Mouse (Mus musculus) myocyte (in vitro differentiated cells): ENCODE data around the gene Olfr1396. TPM values are rescaled to one million over a fixed set of nuclear protein-coding genes. Genes with fewer than 3 reads are reported as not detected.

ENCODE experiments used
- H3K27me3 ChIP-seq: one replicate; pipeline ENCODE4 v1.6.1; 2011; ENCODE audit not compliant: control insufficient read depth, insufficient read depth, insufficient read length
- H3K36me3 ChIP-seq: one replicate; pipeline ENCODE4 v1.6.1; 2011; ENCODE audit not compliant: control insufficient read depth, insufficient read depth
- H3K4me2 ChIP-seq: one replicate; pipeline ENCODE4 v1.6.1; 2011; ENCODE audit warnings: low read depth, control low read depth
- H3K4me3 ChIP-seq: one replicate; pipeline ENCODE4 v1.5.1; 2011; ENCODE audit warnings: mild to moderate bottlenecking, control low read depth, moderate library complexity
- H3K79me2 ChIP-seq: one replicate; pipeline ENCODE4 v1.6.1; 2011; ENCODE audit not compliant: control insufficient read depth, insufficient read depth
- H3ac ChIP-seq: one replicate; pipeline ENCODE4 v1.6.1; 2011; ENCODE audit not compliant: control insufficient read depth, insufficient read length
- CEBPB ChIP-seq: IDR thresholded peaks from 2 replicates; pipeline ENCODE4 v1.6.1; 2011; ENCODE audit warnings: mild to moderate bottlenecking, moderate library complexity; ENCODE audit not compliant: poor library complexity, insufficient read depth, severe bottlenecking
- E2F4 ChIP-seq: IDR thresholded peaks from one replicate; pipeline ENCODE4 v1.6.1; 2011; ENCODE audit warnings: mild to moderate bottlenecking, control low read depth, moderate library complexity; ENCODE audit not compliant: insufficient read depth
- MAX ChIP-seq: IDR thresholded peaks from one replicate; pipeline ENCODE4 v1.6.1; 2011; ENCODE audit warnings: low read depth, mild to moderate bottlenecking, control low read depth
- MYOD1 ChIP-seq, 3 experiments: IDR thresholded peaks; one replicate each; pipeline ENCODE4 v1.6.1; 2011; ENCODE audit warnings: control low read depth in 2 of 3, low read depth in 2 of 3, mild to moderate bottlenecking in 2 of 3, moderate library complexity in 1 of 3; ENCODE audit not compliant: insufficient read length in 2 of 3, control insufficient read depth in 1 of 3
- MYOG ChIP-seq, 3 experiments: IDR thresholded peaks; one replicate each; pipeline ENCODE4 v1.6.1; 2011; ENCODE audit warnings: control low read depth in 2 of 3, low read depth in 2 of 3, mild to moderate bottlenecking in 2 of 3; ENCODE audit not compliant: insufficient read length in 2 of 3, control insufficient read depth in 1 of 3, insufficient read depth in 1 of 3
- POLR2A ChIP-seq: IDR thresholded peaks from one replicate; pipeline ENCODE4 v1.6.1; 2011; ENCODE audit warnings: low read depth, mild to moderate bottlenecking, control low read depth, moderate library complexity; ENCODE audit not compliant: insufficient read length
- POLR2AphosphoS2 ChIP-seq: IDR thresholded peaks from one replicate; pipeline ENCODE4 v1.6.1; 2011; ENCODE audit warnings: low read depth, control low read depth; ENCODE audit not compliant: insufficient read length
- REST ChIP-seq: IDR thresholded peaks from one replicate; pipeline ENCODE4 v1.6.1; 2011; ENCODE audit warnings: mild to moderate bottlenecking, control low read depth, moderate library complexity; ENCODE audit not compliant: insufficient read depth, insufficient read length
- SRF ChIP-seq: IDR thresholded peaks from one replicate; pipeline ENCODE4 v1.6.1; 2011; ENCODE audit warnings: low read depth; ENCODE audit not compliant: control insufficient read depth, insufficient read length
- TCF12 ChIP-seq: IDR thresholded peaks from one replicate; pipeline ENCODE4 v1.6.1; 2011; ENCODE audit warnings: mild to moderate bottlenecking, control low read depth; ENCODE audit not compliant: poor library complexity, insufficient read depth, severe bottlenecking
- TCF3 ChIP-seq: IDR thresholded peaks from one replicate; pipeline ENCODE4 v1.6.1; 2011; ENCODE audit warnings: low read depth, control low read depth; ENCODE audit not compliant: insufficient read length
- USF1 ChIP-seq: IDR thresholded peaks from one replicate; pipeline ENCODE4 v1.6.1; 2011; ENCODE audit warnings: low read depth, mild to moderate bottlenecking, control low read depth, moderate library complexity
- polyA plus RNA-seq: library from polyadenylated mRNA; unstranded; fragments of >200 nt; fragmentation: generic; extraction: Trizol; gene quantifications from one replicate; pipeline ENCODE4 v1.2.1, GENCODE M21; 2012; ENCODE audit warnings: missing spikeins

Gene Olfr1396
- polyA plus RNA-seq, 1 experiment = not detected

DNA sequence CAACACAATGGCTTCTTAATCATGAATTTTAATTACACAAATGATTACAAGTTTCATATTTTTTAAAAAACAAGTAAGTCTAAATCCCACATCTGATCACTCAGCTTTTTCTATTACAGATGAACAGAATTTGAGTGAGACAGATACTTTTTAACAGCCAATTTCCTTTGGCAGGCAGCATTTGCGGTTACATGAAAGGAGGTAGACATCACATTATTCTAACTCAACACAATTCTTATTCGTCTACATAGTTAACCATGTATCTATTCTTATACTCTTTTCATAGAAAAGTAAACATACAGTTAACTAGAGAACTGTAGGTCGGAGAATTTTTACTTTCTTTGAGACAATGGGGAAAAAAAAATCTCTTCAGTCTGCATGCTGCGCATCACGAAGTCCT lies 24.1 kb downstream of the Olfr1396 start:
- H3K4me2 ChIP-seq = no peak overlapping the region
- no peaks in the 10 kb centered on the region for H3K79me2 ChIP-seq
- H3K27me3 ChIP-seq = no peaks in the 10 kb centered on the region
- TF ChIP-seq REST = no peak
- no peak for TF ChIP-seq SRF
- no peak for TF ChIP-seq MAX
- no peak for TF ChIP-seq CEBPB
- TF ChIP-seq MYOD1 (IDR thresholded peaks at IDR 0.05; ENCODE audit: control insufficient read depth in 1 of 3, insufficient read length in 2 of 3, low read depth in 2 of 3) = no peak
- TF ChIP-seq USF1 = no peak
- no peak for TF ChIP-seq MYOG (IDR thresholded peaks at IDR 0.05; ENCODE audit: control insufficient read depth in 1 of 3, insufficient read depth in 1 of 3, insufficient read length in 2 of 3, low read depth in 2 of 3)
- no peak for TF ChIP-seq E2F4
- TF ChIP-seq POLR2AphosphoS2 = no peak
- no peak for TF ChIP-seq POLR2A
- no peak for TF ChIP-seq TCF12
- no peak for TF ChIP-seq TCF3
- H3K4me3 ChIP-seq = no peak overlapping the region
- no peaks in the 10 kb centered on the region for H3K36me3 ChIP-seq
- H3ac ChIP-seq = no peak overlapping the region

DNA sequence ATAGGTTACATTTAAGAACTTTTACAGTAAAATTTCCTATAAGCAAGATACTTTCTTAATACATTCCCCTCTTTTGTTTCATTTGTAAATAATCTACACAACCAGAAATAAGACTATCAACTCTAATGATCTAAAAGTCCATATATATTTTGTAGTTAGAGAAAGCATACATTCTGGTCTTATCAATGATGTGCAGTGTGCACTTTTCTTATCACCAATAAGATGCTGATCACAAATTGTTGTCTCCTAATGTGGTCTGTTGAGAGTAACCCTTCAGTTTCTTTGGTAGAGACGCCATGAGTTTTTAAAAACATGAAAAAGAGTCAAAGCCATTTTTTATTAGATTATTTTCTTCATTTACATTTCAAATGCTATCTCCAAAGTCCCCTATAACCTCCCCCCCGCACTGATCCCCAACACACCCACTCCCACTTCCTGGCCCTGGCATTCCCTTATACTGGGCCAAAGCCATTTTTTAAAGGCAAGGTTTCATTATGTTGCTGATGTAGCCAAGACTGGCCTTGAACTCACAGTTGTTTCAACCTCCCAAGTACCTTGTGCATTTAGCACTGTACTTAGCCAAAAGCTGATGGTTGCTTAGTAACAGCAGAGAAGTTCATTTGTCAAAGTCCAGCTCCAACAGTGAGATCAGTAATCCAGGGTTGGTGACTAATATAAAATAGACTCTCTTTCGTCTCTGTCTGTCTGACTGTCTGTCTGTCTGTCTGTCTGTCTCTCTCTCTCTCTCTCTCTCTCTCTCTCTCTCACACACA lies 24.8 kb downstream of the Olfr1396 start:
- Histone ChIP-seq H3ac (no peak overlapping the region), H3K79me2 (no peaks in the 10 kb centered on the region), H3K36me3 (no peaks in the 10 kb centered on the region), H3K4me2 (no peak overlapping the region), H3K4me3 (no peak overlapping the region), H3K27me3 (no peaks in the 10 kb centered on the region)
- no peak for TF ChIP-seq REST
- no peak for TF ChIP-seq SRF

DNA sequence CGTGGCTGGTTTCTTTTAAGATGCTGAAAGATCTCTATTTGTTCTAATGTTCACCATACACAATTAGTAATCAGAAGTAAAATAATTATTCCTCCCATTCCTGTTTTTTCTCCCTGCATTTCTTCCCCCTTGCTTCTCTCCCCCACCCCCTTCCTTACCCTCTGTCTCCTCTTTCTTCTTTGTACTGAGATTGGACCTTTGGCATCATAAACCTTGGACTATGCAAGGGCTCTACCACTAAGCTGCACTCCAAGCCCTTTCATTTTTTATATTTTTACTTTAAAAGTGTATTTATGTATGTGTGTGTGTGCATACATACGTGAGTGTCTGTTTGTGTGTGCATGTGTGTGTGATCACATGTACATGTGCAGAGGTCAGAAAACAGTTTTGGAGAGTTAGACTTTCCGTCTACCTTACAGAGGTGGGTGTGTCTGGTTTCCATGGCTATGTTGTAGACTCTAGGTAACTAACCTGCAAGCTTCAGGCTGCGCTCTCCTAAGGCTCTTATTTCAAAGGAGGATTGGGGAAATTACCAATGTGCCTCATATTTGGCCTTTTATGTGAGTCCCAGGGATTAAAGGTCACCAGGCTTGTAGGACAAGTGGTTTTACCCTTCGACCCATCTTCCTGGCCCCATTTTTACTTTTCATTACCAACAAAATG lies 25.6 kb downstream of the Olfr1396 start:
- H3K27me3 ChIP-seq = no peaks in the 10 kb centered on the region
- H3ac ChIP-seq = no peak overlapping the region
- no peak for TF ChIP-seq POLR2AphosphoS2
- TF ChIP-seq TCF12 = no peak
- no peak for TF ChIP-seq CEBPB
- no peak for TF ChIP-seq E2F4
- TF ChIP-seq MYOD1 (IDR thresholded peaks at IDR 0.05; ENCODE audit: control insufficient read depth in 1 of 3, insufficient read length in 2 of 3, low read depth in 2 of 3) = no peak
- no peak for TF ChIP-seq MYOG (IDR thresholded peaks at IDR 0.05; ENCODE audit: control insufficient read depth in 1 of 3, insufficient read depth in 1 of 3, insufficient read length in 2 of 3, low read depth in 2 of 3)
- no peak for TF ChIP-seq TCF3
- no peak for TF ChIP-seq USF1
- H3K36me3 ChIP-seq = no peaks in the 10 kb centered on the region
- H3K4me3 ChIP-seq = no peak overlapping the region
- no peak overlapping the region for H3K4me2 ChIP-seq
- no peaks in the 10 kb centered on the region for H3K79me2 ChIP-seq

DNA sequence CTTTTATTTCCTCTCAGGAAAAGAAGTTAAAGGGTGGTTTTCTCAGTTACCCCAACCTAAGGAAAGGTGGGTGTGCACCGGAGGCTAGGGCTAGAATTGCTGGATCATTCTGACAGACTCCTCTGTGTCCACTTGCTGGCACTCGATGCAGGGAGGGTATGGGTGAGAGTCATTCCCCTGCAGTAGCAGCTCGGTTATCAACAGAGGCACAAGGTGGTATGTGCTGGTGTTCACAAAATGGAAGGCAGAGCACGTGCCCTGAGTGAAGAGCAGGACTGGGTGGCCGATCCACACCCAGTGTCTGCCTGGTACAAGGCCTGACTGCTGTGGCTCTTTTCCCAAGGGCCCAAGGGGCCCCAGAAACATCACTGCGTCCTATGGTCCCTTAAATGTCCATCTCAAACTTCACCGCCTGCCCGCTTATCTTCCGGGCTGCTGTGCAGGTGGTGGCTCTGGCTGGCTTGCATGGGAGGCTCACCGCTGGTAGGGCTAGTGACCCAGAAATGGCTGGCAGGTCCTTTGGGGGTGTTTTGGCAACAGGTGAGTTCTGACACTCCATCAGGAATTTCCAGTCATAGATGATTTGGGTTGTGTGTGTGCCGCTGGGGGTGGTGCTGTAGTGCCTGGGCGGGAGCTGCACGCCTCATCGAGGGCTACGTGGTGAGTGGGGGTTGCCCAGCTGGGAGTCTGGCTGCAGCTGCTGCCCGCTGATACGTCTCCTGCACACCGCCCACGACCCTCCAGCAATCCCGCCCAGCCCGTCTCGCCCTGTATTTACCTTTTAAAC lies 26.7 kb downstream of the Olfr1396 start:
- Histone ChIP-seq H3K79me2 (no peaks in the 10 kb centered on the region), H3K4me2 (peak overlapping the region; percentile 24), H3K4me3 (no peak overlapping the region), H3K36me3 (no peaks in the 10 kb centered on the region), H3ac (no peak overlapping the region), H3K27me3 (no peaks in the 10 kb centered on the region)
- TF ChIP-seq POLR2A (peak; percentile 30), MYOD1 (IDR thresholded peaks at IDR 0.05; ENCODE audit: control insufficient read depth in 1 of 3, insufficient read length in 2 of 3, low read depth in 2 of 3) (peak in 2 of 3 experiments; percentile 90 to 96), TCF3 (peak; percentile 15), USF1 (no peak), POLR2AphosphoS2 (no peak), CEBPB (no peak), MYOG (IDR thresholded peaks at IDR 0.05; ENCODE audit: control insufficient read depth in 1 of 3, insufficient read depth in 1 of 3, insufficient read length in 2 of 3, low read depth in 2 of 3) (peak in 2 of 3 experiments; percentile 80 to 87), TCF12 (no peak), MAX (no peak), E2F4 (no peak)
